Mouse (Mus musculus) T-helper 2 cell (primary cell): ENCODE data around the gene Fmo2.

Experiments used
- in situ Hi-C: fragments of 300-600 bp; cut with MboI, MseI; formaldehyde crosslinking; loops from one replicate; pipeline ENCODE4 v1.15.1; 2025; ENCODE audit warnings: high pct_unique_total_duplicates

Gene Fmo2

DNA sequence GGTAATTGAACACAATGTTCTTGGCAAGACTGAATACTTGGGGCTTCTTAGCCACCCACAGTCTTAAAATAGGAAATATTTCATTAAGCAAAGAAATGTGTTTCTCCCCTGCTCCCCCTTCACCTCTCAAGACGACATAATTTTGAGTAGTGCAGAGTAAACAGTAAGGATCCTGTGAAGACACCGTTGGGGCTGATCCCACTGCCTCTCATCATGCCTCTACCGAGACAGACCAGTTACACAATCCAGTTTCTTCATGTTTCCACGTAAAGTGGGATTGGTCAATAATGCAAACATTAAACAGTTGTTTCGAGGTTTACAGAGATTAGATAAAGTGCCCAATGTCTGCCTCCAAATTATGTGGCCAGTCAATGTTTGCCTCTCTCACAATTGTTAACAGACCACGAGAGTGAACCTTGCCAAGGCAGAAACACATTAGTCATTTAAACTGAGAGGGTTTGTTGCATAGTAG lies 6.5 kb downstream of the Fmo2 start:
- in situ Hi-C loops, result loop anchor here (10.0 kb wide), 1 partner anchor 1023 kb away; no protein-coding TSS in a partner anchor

DNA sequence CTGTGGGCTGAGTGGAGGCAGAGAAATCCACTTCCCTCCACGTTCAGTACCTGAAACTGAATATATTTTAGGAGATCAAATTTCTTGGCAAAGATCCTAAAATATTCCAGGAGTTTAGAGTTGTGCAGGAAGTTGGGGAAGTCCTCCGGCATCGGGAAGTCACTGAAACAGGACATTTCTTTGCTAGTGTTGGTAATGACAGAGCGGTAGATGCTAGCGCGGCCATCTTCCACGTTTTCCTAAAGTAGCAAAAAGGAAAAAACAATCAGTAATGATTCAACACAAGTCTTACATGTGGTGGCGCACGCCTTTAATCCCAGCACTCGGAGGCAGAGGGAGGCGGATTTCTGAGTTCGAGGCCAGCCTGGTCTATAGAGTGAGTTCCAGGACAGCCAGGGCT lies 9.9 kb downstream of the Fmo2 start:
- in situ Hi-C loops, result no loop called here

DNA sequence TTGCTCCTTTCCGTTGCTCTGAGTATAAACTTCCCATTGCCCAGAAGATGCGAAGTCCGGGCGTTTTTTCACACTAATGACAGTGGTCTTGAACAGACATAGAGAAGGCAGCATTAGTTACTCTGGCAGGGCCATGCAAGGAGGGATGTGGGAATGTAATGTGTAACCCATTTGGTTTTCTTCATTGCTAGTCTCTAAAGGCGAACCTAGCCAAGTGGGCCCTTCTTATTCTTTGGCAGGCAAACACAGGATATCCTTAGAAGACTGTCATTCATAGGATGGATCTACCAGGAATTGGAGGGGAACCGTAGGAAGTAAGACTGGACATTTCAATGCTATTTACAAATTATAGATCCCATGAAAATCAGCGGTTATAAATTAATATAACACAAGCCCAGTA lies 10.9 kb downstream of the Fmo2 start:
- in situ Hi-C loops, result no loop called here

DNA sequence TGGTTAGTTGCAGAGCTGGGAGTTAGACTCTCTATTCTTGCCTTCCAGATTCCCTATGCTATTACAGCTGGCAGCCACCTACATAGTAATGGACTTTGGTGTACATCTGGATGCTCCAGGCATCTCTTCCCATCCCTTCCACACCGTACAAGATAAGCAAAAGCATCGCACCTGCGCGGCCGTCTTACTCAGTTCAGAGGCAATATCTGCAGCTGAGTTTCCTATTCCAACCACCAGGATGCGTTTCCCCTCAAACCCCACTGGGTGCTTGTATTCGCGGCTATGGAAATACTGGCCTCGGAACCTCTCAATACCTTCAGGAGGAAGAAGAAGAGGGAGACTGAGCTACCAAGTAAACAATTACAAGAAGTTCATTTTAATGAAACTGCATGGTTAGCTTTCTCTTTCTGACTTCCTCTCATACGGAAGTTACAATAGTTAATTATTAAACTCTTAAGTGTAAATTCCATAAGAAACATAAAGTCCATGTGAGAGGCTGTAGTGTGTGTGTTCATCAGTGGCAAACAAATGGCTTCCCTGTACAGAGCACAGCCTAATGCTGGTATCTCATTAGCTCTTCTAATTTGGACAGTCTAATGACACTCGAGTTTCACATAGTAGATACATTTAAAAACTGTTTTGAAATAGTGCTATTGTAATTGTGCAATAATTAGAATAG lies 12.2 kb downstream of the Fmo2 start:
- in situ Hi-C loops, result no loop called here

DNA sequence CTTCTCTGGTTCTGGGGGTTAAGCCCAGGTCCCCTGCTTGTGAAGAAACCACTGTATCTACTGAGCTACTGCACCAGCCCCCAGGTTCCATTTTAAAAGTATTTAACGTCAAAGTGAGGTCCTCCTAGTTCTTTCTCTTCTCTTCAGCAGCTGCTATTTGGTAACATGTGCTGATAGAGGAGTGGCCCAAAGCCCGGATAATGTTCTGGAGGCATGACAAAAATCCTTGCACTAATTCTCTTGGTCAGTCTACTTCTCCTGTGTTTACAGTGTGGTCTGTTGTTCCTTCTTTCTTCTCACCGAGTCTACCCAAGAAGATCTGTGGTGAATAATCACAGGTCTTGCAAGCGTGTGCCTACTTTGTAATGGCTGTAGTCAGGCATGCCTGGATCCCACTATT lies 15.8 kb downstream of the Fmo2 start:
- in situ Hi-C loops, result no loop called here

DNA sequence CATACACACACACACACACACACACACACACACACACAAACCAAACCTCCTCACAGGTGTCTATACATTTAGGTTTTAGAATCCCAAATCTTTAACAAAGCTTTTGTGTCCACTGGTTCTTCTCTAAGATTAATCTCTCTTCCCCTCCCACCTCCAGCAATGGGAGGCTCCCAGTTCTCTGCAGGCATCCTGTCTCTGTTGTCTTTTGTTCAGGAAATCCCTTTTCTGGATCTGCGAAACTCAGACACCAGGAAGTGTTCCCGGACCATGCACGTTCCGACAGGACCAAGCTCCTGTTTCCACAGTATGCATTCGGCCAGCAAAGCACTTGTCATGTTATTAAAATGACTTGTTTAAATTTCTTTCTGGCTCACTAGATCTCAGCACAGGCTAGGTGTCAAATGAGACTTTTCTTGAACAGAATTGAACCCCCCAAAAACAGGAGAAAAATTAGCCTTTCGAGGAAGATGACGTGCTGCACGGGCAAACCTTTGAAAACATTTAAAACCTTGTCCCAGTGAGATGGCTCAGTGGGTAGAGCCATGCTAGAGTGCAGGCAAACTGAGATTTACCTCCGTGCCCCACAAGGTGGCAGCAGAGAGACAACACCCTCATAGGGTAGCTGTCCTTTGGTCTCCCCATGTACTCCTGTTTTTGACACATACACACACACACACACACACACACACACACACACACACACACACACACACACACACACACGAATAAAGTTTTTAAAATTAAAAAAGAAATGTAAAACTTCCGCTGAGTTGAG lies 18.7 kb downstream of the Fmo2 start:
- in situ Hi-C loops, result no loop called here

DNA sequence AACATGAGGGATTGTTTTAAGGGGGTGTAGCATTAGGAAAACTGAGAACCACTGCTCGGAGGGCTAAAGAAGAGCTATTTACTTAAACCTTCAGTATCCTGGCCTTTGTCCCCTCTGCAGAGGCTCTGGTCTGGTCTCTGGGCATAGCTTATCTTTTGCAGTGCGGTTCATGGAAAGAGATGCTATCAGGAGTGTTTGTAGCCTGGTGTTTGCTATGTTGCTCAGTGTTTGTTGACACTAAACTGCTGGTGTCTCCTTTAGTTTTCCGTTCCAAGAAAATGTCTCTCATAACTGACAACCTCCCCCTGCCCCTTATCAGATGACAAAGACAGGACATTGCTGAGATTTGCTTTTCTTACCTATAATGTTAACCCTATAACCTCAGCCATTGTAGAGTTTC lies 23.4 kb downstream of the Fmo2 start:
- in situ Hi-C loops, result no loop called here

DNA sequence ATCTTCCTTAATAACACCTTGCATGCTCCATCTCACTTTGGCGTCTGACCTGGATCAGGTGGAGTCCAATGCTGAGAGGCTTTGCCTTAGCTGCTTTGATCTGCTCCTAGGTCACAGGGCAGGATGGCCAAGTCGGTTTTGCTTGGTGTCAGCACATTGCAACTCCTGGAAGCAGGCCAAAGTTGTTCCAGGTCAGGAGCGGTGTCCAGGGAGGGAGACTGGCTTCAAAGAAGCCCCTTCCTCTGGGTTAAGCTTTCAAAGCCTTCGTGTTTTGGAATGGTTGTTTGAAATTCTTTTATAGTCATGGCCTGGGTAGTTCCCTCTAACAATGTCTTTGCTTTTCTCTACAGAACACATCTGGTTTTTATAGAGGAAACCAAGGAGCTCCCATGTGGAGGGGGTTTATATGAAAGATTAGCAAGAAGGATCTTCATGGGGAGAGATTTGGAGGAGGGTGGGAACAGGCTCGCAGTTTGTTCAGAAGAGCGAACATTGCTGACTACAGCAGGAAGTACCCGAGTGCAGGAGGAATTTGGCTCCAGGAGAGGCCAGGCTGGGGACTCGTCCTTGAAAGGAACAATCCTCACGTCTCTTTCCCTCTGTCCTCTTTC lies 26.7 kb downstream of the Fmo2 start:
- in situ Hi-C loops, result no loop called here

DNA sequence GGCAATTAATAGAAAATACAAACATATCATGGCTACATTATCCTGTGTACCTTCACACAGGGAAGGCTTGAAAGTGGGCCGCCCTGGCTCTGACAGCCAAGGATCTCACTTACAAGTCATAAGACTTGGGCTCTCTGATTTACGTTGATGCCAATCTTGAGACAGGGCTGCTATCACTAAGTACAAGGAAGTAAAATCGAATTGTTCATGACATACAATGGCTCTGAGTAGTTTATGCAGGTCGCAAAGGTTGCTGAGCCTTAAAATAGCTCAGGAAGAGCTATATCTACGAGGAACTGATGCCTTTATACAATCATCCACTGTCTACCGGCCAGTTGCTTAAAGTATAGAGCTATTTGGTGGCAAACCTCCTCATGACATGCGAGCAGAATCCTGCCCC lies 27.5 kb downstream of the Fmo2 start:
- in situ Hi-C loops, result no loop called here

DNA sequence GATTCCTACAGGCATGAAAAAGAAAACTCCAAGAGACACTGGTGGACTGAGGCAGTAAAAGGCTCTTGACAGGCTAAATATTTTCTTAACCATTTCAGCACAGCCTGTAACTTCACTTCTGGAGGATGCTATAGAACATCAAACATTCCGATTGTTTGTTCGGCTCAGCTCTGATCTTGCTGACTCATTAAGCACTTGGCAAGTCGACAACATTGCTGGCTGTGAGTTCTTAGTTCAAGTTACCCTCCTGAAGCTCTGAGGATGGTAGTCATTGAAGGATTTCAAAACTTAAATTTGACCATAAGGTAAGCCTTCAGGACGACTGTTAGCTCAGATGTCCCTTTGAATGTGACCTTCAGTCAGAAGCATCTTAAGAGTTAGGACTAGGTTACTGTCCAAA lies 31.1 kb downstream of the Fmo2 start:
- in situ Hi-C loops, result no loop called here

DNA sequence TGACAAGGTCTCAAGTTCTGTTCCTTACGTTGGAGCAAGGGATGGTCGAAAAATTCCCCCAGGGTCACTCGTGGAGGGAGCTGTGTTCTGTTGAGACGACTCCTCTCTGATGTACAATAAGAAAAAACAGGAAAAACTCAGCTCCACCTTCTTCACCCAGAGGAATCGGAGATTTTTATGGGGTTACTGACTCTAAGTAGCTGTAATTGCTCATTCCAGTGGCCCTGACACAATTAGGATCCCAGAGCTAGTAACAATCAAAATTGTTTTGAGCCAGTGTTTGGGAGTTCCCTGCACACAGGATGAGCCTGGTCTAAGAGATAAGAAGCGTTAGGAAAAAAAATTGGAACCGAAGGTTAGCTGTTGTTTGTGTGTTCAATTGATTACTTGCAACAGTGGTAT lies 32.2 kb downstream of the Fmo2 start, which contains the start of gene Fmo1:
Fmo1 (minus strand) TSS at position 331 of the 402 bp plus-strand sequence.
- in situ Hi-C loops, result no loop called here

DNA sequence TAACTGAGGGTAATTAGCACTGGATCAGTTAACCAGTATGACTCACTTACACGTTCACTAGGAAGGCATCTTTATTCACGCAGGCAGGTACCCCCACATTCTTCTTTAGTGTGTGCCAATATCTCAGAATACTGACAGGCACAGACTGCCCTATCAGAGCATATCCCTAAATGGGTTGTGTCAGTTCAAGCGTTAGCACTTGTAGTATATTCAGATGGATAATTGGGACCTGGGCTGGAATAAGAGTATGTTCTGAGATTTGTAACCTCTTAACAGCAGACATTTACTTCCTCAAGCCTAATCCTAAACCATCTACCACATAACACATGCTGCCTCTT lies 33.1 kb downstream of the Fmo2 start:
- in situ Hi-C loops, result no loop called here

DNA sequence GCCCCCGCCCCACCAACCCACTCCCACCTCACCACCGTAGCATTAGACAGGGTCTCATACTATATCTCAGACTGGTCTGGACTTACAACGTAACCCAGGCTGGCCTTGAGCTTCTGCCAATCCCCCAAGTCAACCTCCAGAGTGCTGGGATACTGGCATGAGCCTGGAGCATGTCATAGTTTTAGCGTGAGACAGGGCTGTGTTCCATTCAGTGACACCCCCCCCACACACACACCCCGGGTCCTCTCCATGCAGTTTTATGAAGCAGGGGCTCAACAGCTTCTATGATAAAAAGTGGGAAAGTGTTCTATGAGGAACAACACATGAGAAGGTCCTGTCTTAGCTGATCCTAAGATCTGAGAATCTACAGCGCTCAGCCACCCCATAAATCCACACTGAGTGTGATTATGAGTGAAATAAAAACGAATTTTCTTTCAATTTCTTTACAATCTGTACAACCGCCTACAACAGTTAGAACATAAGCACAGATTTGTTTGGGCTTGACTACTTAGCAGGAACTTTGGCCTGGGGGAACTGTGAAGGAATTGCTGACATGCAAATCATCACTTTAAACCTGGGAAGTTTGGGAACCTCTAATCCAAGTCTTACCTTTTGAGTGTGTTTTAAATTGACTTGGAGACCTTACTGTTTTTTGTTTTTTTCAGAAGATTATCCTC lies 33.6 kb downstream of the Fmo2 start:
- in situ Hi-C loops, result no loop called here

DNA sequence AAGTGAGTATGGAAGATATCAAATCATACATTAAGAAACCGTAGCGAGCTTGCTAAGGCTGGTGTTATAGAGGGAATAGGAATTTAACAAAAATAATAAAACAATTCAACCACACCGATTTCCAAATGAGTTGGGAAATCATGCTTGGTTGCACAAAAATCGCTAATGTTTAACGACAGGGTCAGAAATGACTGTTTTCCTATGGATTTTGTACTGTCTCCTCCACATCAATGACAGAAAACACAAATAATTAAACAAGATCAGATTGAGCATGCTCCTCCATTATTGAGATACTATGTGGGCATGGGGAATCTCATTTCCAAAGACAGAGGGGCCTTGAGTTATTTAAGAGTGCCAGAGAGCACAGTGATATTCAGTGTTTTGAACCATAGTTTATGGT lies 34.2 kb downstream of the Fmo2 start:
- in situ Hi-C loops, result no loop called here

DNA sequence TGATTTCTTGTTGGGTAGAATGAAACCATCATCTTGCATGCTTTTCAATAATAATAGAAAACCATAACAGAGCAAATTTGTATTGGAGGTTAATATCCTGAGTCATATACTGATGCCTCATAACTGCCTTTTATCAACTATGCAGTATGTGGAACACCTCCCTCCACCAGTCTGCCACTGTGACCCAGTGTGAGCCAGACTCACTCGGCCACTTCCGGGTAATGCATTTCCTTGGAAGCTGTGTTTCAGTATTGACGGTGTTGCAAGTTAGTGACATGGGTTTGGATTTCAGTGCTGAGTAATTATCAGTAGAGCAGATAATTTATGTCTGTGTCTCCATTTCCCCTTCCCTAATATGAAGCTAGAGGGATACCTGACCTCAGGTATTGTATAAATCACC lies 34.9 kb downstream of the Fmo2 start:
- in situ Hi-C loops, result no loop called here

DNA sequence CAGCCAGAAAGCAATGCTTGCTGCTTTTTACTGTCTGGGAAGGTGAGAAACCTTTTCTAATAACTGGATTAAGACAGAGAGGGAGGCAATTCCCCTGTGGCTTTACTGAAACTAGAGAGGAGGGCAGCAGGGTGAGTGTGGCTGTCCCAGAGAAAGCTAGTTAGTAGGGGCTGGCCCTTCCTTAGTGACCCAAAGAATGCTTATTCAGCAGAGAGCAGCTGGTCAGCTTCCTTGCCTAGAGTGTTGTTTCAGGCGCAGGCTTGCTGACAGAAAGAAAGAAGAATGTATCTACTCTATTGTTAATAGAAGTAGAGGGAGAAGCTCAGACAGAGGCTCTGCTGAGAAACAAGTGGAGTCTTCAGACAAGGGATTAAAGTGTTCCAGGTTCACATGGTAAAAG lies 36.2 kb downstream of the Fmo2 start:
- in situ Hi-C loops, result no loop called here

DNA sequence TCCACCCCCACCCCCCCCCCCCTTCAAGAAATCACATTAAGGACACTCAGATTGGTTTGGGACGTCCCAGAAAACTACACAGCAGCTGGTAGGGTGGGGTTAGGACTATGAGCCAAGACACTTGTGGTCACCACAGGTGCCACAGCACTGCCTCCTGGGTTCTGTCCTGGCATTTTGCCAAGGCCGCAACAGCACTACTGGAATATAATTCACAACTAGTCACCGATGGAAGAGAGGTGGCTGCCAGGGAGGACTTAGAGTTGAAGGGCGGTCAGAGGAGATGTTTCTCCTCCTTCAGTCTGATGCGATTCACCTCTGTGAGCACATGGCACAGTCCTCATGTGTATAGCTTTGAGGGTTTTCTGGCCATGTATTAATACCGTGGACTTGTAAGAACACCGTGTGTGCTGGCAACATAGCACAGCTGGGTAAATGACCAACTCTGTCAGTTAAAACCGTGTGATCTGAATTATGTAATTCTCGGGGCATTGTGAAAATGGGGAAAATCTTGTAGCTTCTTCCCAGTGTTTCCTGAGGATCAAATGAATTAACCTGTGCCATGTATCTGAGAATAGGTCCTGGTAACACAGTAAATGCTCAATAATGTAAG lies 38.4 kb downstream of the Fmo2 start:
- in situ Hi-C loops, result no loop called here

DNA sequence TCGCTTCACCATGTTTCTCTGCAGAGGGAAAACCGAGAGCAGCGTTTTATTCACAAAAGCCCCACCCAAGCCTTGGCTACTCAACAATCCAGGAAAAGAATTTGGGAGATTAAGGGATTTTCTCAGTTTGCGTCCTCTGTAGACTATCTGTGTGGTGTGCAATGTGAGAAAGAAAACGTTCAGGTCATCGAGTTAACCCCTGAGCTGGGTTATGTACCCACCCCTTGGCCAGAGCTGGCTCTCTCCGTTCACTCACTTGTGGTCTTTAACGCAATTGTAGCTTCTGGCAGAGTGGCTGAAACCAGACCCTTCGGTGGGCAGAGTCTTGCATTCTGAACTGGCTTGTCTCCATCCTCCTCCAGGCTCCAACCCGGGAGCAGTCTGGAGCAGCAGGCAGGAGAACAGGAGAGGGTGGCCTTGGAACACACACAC lies 39.0 kb downstream of the Fmo2 start:
- in situ Hi-C loops, result no loop called here

DNA sequence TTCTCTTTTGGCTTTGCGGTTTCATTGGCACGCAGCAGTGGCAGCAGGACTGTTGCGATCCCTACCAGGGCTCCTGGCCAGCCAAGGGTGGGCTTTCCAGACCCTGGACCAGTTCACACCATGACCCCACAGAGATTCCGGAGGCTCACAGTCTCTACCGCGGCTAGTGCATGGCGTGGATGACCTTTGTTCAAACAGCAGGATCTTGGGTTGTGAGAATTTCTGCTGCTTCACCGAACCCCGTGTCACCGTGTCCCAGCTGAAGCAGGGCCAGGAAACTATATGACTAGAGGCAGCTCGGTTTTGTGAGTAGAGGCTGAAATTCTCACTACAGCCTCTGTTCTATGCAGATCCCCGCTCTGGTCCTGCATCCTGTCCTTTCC lies 39.8 kb downstream of the Fmo2 start:
- in situ Hi-C loops, result no loop called here

DNA sequence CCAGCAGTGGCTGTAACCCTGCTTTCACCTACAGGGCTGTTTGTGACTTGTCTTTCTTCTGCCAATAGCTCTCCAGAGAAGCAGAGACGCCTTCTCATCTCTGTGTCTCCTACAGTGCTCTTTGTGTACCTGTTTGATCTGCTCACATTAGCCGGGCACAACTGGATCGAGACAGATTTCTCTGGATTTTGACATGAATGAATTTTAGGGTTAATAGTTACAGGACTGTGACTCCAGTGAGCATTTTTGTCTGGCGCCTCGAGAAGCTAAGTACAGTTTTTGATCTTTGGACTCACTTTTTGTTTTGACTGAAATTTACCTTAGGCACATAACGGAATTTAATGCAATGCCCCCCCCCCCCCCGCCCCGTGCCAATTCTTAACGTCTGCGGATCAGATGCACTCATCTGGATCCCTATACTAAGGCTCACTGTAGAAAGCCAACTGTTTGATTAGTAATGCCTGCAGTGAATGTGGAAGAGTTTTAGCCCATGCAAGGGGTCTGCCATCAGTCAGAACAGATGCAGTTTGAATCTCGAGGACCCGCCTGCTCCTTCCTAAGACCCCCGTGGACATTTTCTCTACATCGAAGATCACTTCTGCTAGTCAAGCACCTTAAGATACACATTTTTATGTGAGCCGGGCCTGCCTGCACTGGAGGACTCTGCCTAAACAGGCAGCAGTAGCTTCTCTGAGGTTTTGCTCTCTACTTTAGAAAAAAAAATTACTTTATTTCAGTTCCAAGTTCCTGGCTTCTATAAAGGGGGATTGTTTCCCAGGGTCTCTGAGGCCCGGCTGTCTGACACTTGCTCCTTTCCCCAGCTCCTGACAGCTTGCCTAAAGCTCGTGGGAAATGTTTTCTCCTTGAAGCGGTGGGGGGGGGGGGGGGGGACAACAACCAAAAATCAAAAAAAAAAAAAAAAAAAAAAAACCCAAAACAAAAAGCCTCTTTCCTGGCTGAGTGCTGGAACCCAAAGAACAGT lies 40.5 kb downstream of the Fmo2 start:
- in situ Hi-C loops, result no loop called here
